Comparison of ENCODE assay signal across 1 mouse cellular context in the genomic region with DNA sequence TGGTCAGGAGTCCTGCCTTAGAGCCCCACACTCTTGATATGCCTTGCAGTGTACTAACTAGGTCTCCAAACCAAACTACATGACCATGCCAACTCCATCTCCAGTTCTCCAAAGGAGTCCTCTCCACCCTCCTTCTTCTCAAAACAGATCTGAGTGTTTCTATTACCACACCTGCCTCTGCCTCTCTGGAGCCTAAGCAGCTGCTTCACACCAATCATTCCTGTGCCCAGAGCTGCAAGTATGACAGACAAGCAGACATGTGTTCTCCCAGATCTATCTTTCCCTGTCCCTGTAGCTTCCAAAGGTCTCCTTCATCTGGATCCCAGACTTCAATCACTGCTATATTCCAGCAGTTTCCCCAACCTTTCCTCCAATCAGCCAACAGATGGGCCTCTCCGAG.
TF ChIP-seq lines count a peak whose summit lies in the region.

No protein-coding gene starts in this region.

TF ChIP-seq in CH12.LX, 34 proteins besides CTCF, POLR2A, EP300 and RAD21 (continued from another document):
- TF ChIP-seq RCOR1 (conservative IDR thresholded peaks at IDR 0.05; ENCODE audit: low read depth, low read length) (no peak), ZMIZ1 (IDR thresholded peaks at IDR 0.05; ENCODE audit: low read depth, low read length) (no peak), UBTF (IDR thresholded peaks at IDR 0.05; ENCODE audit: low read depth, low read length) (no peak), SIN3A (IDR thresholded peaks at IDR 0.05; ENCODE audit: low read length) (no peak), TCF12 (IDR thresholded peaks at IDR 0.05; ENCODE audit: low read depth, low read length) (no peak), NRF1 (IDR thresholded peaks at IDR 0.05; ENCODE audit: low read depth, low read length) (no peak), GABPA (IDR thresholded peaks at IDR 0.05; ENCODE audit: insufficient replicate concordance, low read depth, low read length) (no peak), MAFK (IDR thresholded peaks at IDR 0.05; ENCODE audit: insufficient replicate concordance, low read length) (no peak), MEF2A (IDR thresholded peaks at IDR 0.05; ENCODE audit: borderline replicate concordance, low read depth, low read length) (no peak), MYC (IDR thresholded peaks at IDR 0.05; ENCODE audit: low read depth, low read length) (no peak), HCFC1 (IDR thresholded peaks at IDR 0.05; ENCODE audit: low read depth, low read length) (no peak), USF1 (IDR thresholded peaks at IDR 0.05; ENCODE audit: low read depth, low read length) (no peak), USF2 (conservative IDR thresholded peaks at IDR 0.05; ENCODE audit: low read depth, low read length) (no peak), CHD2 (IDR thresholded peaks at IDR 0.05; ENCODE audit: low read length) (no peak)
